Mouse (Mus musculus): ENCODE results near the gene Tmc6. TPM values are rescaled to one million over a fixed set of nuclear protein-coding genes. Genes with fewer than 3 reads are reported as not detected.

Gene Tmc6
- total RNA-seq, 1 experiment: 36.0 TPM

DNA sequence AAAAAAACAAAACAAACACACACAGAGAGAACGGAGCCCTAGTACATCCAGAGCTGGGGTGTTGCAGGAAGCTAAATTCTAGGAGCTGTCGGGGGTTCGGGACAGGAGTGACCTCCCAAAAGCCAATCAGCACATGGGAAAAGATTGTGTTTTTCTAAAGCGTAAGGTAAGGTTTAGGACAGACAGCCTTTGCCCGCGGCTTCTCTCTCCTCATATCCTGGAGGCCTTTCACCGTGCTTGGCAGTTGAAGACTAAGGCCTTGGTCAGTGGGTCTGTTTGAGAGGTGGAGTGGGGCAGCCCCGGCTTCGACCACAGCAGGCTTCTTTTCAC, 672 bp upstream of the Tmc6 start:
- H3K9ac ChIP-seq (ENCODE audit: insufficient read depth, low read depth, low read length, poor library complexity, severe bottlenecking): peak overlapping the region; percentile 64
- in situ Hi-C loops (cut with MboI; ENCODE audit: low sequenced_read_pairs in 2 of 2, unreplicated experiment in 2 of 2): no loop called here
- DNase-seq (ENCODE audit: low read depth, low spot score): no peak
- no peak overlapping the region for H3K27ac ChIP-seq (ENCODE audit: insufficient read depth, low read depth, low read length, poor library complexity, severe bottlenecking)
- no peak for TF ChIP-seq MAFK (IDR thresholded peaks at IDR 0.05; ENCODE audit: insufficient read depth, low read depth, low read length)
- no peak for TF ChIP-seq ZC3H11A (IDR thresholded peaks at IDR 0.05; ENCODE audit: borderline replicate concordance, low read depth, low read length)
- TF ChIP-seq HCFC1 (IDR thresholded peaks at IDR 0.05; ENCODE audit: borderline replicate concordance, insufficient read depth, low read length): no peak
- TF ChIP-seq ZNF384 (IDR thresholded peaks at IDR 0.05; ENCODE audit: low read depth, low read length): no peak
- no peak for TF ChIP-seq CHD2 (IDR thresholded peaks at IDR 0.05; ENCODE audit: low read depth, low read length)
- peaks cover 5% of the 10 kb centered on the region; the same call in 1 of the 2 replicates for H3K36me3 ChIP-seq (ENCODE audit: control insufficient read depth, insufficient read depth, low read length, poor library complexity, severe bottlenecking)
- H3K4me3 ChIP-seq (ENCODE audit: insufficient read depth in 1 of 2, low read depth in 1 of 2, low read length in 2 of 2, poor library complexity in 1 of 2, severe bottlenecking in 1 of 2): peak overlapping the region; percentile 41 to 78
- H3K9me3 ChIP-seq (ENCODE audit: control insufficient read depth, insufficient read depth, low read depth, low read length): no peaks in the 10 kb centered on the region
- peaks cover 8 to 33% of the 10 kb centered on the region in 2 experiments; a peak in 3 of 4 replicates for H3K4me1 ChIP-seq (ENCODE audit: control insufficient read depth in 2 of 2, insufficient read depth in 2 of 2, low read length in 2 of 2, poor library complexity in 1 of 2)

DNA sequence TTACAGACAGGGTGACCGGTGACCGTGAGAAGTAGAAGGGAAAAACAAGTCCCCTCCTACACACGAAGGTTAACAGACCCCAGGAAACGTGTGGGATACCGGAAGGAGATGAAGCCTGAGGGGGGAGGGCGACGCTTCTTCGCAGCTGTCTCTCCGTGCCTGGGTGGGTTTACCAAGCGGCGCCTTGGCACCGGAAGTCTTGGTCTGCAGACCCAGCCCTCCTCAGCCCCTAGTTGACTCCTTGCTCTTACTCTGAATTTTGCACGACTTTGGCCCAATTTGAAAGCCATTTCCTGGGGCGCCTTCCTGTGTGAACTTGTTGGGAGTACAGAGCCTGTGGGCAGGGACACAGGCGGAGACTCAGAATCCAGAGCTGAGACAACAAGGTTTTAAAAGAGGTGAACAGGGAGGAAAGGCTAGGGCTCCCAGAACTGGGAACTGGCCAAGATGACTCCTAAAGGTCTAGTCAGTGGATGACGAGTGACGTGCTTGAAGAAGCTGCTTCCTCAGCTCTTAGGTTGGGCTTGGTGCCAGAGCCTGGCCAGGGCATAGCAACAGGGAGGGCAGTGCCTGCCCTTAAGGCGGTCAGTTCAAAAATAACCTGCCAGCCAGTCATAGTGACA, 688 bp downstream of the Tmc6 start:
- in situ Hi-C loops (cut with MboI; ENCODE audit: low sequenced_read_pairs in 2 of 2, unreplicated experiment in 2 of 2): no loop called here
- peak overlapping the region; percentile 73 to 78 for H3K4me3 ChIP-seq (ENCODE audit: insufficient read depth in 1 of 2, low read depth in 1 of 2, low read length in 2 of 2, poor library complexity in 1 of 2, severe bottlenecking in 1 of 2)
- DNase-seq (ENCODE audit: low read depth, low spot score): no peak
- H3K27ac ChIP-seq (ENCODE audit: insufficient read depth, low read depth, low read length, poor library complexity, severe bottlenecking): peak overlapping the region; percentile 69
- no peaks in the 10 kb centered on the region for H3K9me3 ChIP-seq (ENCODE audit: control insufficient read depth, insufficient read depth, low read depth, low read length)
- H3K36me3 ChIP-seq (ENCODE audit: control insufficient read depth, insufficient read depth, low read length, poor library complexity, severe bottlenecking): peaks cover 9% of the 10 kb centered on the region; the same call in 1 of the 2 replicates
- H3K9ac ChIP-seq (ENCODE audit: insufficient read depth, low read depth, low read length, poor library complexity, severe bottlenecking): peak overlapping the region; percentile 49
- no peak for TF ChIP-seq MAFK (IDR thresholded peaks at IDR 0.05; ENCODE audit: insufficient read depth, low read depth, low read length)
- no peak for TF ChIP-seq HCFC1 (IDR thresholded peaks at IDR 0.05; ENCODE audit: borderline replicate concordance, insufficient read depth, low read length)
- TF ChIP-seq CHD2 (IDR thresholded peaks at IDR 0.05; ENCODE audit: low read depth, low read length): no peak
- TF ChIP-seq ZNF384 (IDR thresholded peaks at IDR 0.05; ENCODE audit: low read depth, low read length): no peak
- TF ChIP-seq ZC3H11A (IDR thresholded peaks at IDR 0.05; ENCODE audit: borderline replicate concordance, low read depth, low read length): no peak
- H3K4me1 ChIP-seq (ENCODE audit: control insufficient read depth in 2 of 2, insufficient read depth in 2 of 2, low read length in 2 of 2, poor library complexity in 1 of 2): peaks cover 8 to 29% of the 10 kb centered on the region in 2 experiments; a peak in 3 of 4 replicates

DNA sequence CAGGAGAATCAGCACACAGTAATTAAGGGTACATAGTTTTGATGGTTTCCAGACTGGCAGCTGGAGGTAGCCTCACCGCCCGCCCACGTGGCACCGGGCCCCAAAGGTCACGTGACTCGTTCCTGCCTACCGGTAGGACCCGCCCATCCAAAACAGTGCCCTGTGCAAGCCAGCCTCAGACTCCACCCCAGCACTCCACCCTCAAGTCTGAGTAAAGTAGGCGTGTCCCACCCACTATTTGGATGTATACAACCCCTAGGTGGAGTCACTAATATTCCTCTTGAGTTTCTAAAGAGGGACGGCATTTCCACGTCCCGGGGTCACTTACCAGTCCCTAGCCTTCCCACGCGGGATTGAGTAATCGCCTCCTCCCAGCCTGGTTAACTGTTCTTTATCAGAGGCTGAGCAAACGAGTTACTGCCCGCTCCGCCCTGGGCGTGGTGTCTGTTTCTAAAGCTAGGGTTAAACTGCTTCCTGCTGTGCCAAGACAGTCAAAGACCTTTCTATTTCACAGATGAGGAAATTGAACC, 1.4 kb downstream of the Tmc6 start:
- H3K36me3 ChIP-seq (ENCODE audit: control insufficient read depth, insufficient read depth, low read length, poor library complexity, severe bottlenecking): peaks cover 14% of the 10 kb centered on the region
- no peaks in the 10 kb centered on the region for H3K9me3 ChIP-seq (ENCODE audit: control insufficient read depth, insufficient read depth, low read depth, low read length)
- H3K27ac ChIP-seq (ENCODE audit: insufficient read depth, low read depth, low read length, poor library complexity, severe bottlenecking): peak overlapping the region; percentile 69; the same call in 1 of the 2 replicates
- H3K4me1 ChIP-seq (ENCODE audit: control insufficient read depth in 2 of 2, insufficient read depth in 2 of 2, low read length in 2 of 2, poor library complexity in 1 of 2): peaks cover 8 to 29% of the 10 kb centered on the region in 2 experiments; a peak in 3 of 4 replicates
- peak overlapping the region; percentile 73 to 78 for H3K4me3 ChIP-seq (ENCODE audit: insufficient read depth in 1 of 2, low read depth in 1 of 2, low read length in 2 of 2, poor library complexity in 1 of 2, severe bottlenecking in 1 of 2)
- H3K9ac ChIP-seq (ENCODE audit: insufficient read depth, low read depth, low read length, poor library complexity, severe bottlenecking): peak overlapping the region; percentile 74
- DNase-seq (ENCODE audit: low read depth, low spot score): peak; percentile 89
- in situ Hi-C loops (cut with MboI; ENCODE audit: low sequenced_read_pairs in 2 of 2, unreplicated experiment in 2 of 2): no loop called here
- TF ChIP-seq CHD2 (IDR thresholded peaks at IDR 0.05; ENCODE audit: low read depth, low read length) (no peak), ZNF384 (IDR thresholded peaks at IDR 0.05; ENCODE audit: low read depth, low read length) (no peak), ZC3H11A (IDR thresholded peaks at IDR 0.05; ENCODE audit: borderline replicate concordance, low read depth, low read length) (no peak), HCFC1 (IDR thresholded peaks at IDR 0.05; ENCODE audit: borderline replicate concordance, insufficient read depth, low read length) (no peak)

DNA sequence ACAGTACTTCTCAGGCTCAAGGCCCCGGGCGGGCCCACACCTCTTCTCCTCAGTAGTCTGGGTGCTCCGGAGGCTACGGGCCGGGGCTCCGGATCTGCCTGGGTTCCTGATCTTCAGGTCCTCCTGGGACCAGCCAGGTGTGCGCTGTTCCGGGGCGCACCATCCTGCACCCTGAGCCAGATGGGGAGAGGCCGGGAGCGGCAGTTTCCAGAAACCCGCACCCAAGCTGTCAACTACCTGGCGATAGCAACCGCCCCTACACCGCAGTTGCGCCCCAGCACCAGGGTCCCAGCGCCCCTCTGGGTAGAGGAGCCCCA, 1.8 kb downstream of the Tmc6 start:
- no peak for DNase-seq (ENCODE audit: low read depth, low spot score)

More for the DNA sequence above, 1.8 kb downstream of the Tmc6 start:
- peak overlapping the region; percentile 73 to 78 for H3K4me3 ChIP-seq (ENCODE audit: insufficient read depth in 1 of 2, low read depth in 1 of 2, low read length in 2 of 2, poor library complexity in 1 of 2, severe bottlenecking in 1 of 2)
- peaks cover 18% of the 10 kb centered on the region for H3K36me3 ChIP-seq (ENCODE audit: control insufficient read depth, insufficient read depth, low read length, poor library complexity, severe bottlenecking)
- H3K27ac ChIP-seq (ENCODE audit: insufficient read depth, low read depth, low read length, poor library complexity, severe bottlenecking): peak overlapping the region; percentile 24; the same call in 1 of the 2 replicates
- TF ChIP-seq CHD2 (IDR thresholded peaks at IDR 0.05; ENCODE audit: low read depth, low read length) (no peak), HCFC1 (IDR thresholded peaks at IDR 0.05; ENCODE audit: borderline replicate concordance, insufficient read depth, low read length) (no peak), ZC3H11A (IDR thresholded peaks at IDR 0.05; ENCODE audit: borderline replicate concordance, low read depth, low read length) (no peak), MAFK (IDR thresholded peaks at IDR 0.05; ENCODE audit: insufficient read depth, low read depth, low read length) (no peak), ZNF384 (IDR thresholded peaks at IDR 0.05; ENCODE audit: low read depth, low read length) (no peak)
- H3K9ac ChIP-seq (ENCODE audit: insufficient read depth, low read depth, low read length, poor library complexity, severe bottlenecking): peak overlapping the region; percentile 74
- in situ Hi-C loops (cut with MboI; ENCODE audit: low sequenced_read_pairs in 2 of 2, unreplicated experiment in 2 of 2): no loop called here
- peaks cover 8 to 29% of the 10 kb centered on the region in 2 experiments; a peak in 3 of 4 replicates for H3K4me1 ChIP-seq (ENCODE audit: control insufficient read depth in 2 of 2, insufficient read depth in 2 of 2, low read length in 2 of 2, poor library complexity in 1 of 2)
- H3K9me3 ChIP-seq (ENCODE audit: control insufficient read depth, insufficient read depth, low read depth, low read length): no peaks in the 10 kb centered on the region

Measured in ES-E14 (cell line).